Mouse (Mus musculus): Measurements from ENCODE around the gene Nppa. TPM values are rescaled to one million over a fixed set of nuclear protein-coding genes. Genes with fewer than 3 reads are reported as not detected.

Nppa gene
- not detected for total RNA-seq (2021)
- long read RNA-seq, experiment 1, result 0 reads
- long read RNA-seq, experiment 2, result 0 reads

- DNase-seq (ENCODE audit: extremely low spot score in 1 of 2, low spot score in 2 of 2), result no peak
- no peak within 1 kb of the TSS for H3K27ac ChIP-seq
Observed at GRCm38 (mm10) chr4:148000202-148000772, at the start of gene Nppa. Nppa (plus strand) TSS chr4:148000722.

DNA sequence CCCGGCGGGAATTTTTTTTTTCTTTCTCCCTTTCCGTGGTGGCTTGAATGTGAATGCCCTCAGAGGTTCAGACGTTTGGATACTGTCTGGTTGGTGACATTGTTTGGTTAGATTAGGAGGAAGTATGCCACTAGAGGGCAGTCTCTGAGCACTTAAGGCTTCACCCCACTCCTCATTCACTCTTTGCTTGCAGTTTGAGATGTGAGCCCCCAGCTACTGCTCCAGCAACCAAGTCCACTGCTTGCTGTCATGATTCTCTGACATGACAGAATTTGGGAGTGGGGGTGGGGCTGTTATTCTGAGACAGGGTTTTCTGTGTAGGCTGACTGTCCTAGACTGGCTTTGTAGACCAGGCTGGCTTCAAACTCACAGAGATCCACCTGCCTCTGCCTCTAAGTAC lies 46.9 kb upstream of the Nppa start:
- intact Hi-C loops (cut with DNase I), result no loop called here
- DNase-seq (ENCODE audit: extremely low spot score in 1 of 2, low spot score in 2 of 2), result no peak
- H3K4me3 ChIP-seq, result no peak overlapping the region
- TF ChIP-seq CTCF (IDR thresholded peaks at IDR 0.05), result peak; percentile 67
- H3K27ac ChIP-seq, result no peak overlapping the region

More at GRCm38 (mm10) chr4:148000202-148000772, at the start of gene Nppa:
- TF ChIP-seq CTCF (IDR thresholded peaks at IDR 0.05), result no peak
- no peak within 1 kb of the TSS for H3K4me3 ChIP-seq
- intact Hi-C loops (cut with DNase I), result no loop called here

GRCm38 (mm10) chr4:147957141-147957540 lies 43.4 kb upstream of the Nppa start:
- no peak for DNase-seq (ENCODE audit: extremely low spot score in 1 of 2, low spot score in 2 of 2)
- H3K4me3 ChIP-seq, result no peak overlapping the region
- intact Hi-C loops (cut with DNase I), result no loop called here
- no peak overlapping the region for H3K27ac ChIP-seq
- no peak for TF ChIP-seq CTCF (IDR thresholded peaks at IDR 0.05)

- intact Hi-C loops (cut with DNase I), result loop anchor here (2.0 kb wide), 1 partner anchor 49 kb away; no protein-coding TSS in a partner anchor
- no peak overlapping the region for H3K27ac ChIP-seq
- peak; percentile 69 for TF ChIP-seq CTCF (IDR thresholded peaks at IDR 0.05)
- DNase-seq (ENCODE audit: extremely low spot score in 1 of 2, low spot score in 2 of 2), result peak; percentile 37 to 61
- no peak overlapping the region for H3K4me3 ChIP-seq
Observed at GRCm38 (mm10) chr4:147959881-147960831, 40.4 kb upstream of the Nppa start.

- intact Hi-C loops (cut with DNase I), result no loop called here
- DNase-seq (ENCODE audit: extremely low spot score in 1 of 2, low spot score in 2 of 2), result no peak
- TF ChIP-seq CTCF (IDR thresholded peaks at IDR 0.05), result no peak
- no peak overlapping the region for H3K4me3 ChIP-seq
- H3K27ac ChIP-seq, result no peak overlapping the region
Observed at GRCm38 (mm10) chr4:147962781-147963180, 37.7 kb upstream of the Nppa start.

GRCm38 (mm10) chr4:147963623-147964022 lies 36.9 kb upstream of the Nppa start:
- intact Hi-C loops (cut with DNase I), result no loop called here
- Histone ChIP-seq H3K4me3 (no peak overlapping the region), H3K27ac (no peak overlapping the region)
- TF ChIP-seq CTCF (IDR thresholded peaks at IDR 0.05), result no peak
- no peak for DNase-seq (ENCODE audit: extremely low spot score in 1 of 2, low spot score in 2 of 2)

DNA sequence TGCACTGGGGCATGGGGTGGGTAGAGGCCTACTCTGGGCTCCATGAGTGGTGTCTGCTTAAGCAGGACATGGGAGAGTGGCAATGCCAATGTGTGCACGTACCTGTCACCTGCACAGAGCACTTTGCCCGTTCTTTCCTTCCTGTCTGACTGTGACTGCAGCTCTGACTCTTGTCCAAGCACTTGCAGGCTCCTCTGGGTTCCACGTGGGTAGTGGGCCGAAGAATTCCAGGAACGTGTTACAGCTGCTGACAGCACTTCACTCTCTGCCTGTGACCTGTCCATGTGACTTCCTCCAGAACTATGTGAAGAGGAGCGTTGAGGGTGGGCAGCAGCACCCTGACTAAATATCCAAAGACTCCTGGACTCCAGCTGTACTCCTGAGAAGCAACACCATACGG lies 34.8 kb upstream of the Nppa start:
- no peak for TF ChIP-seq CTCF (IDR thresholded peaks at IDR 0.05)
- Histone ChIP-seq H3K4me3 (no peak overlapping the region), H3K27ac (no peak overlapping the region)
- DNase-seq (ENCODE audit: extremely low spot score in 1 of 2, low spot score in 2 of 2), result no peak
- intact Hi-C loops (cut with DNase I), result no loop called here

GRCm38 (mm10) chr4:147968816-147969215 lies 31.7 kb upstream of the Nppa start:
- Histone ChIP-seq H3K4me3 (no peak overlapping the region), H3K27ac (no peak overlapping the region)
- TF ChIP-seq CTCF (IDR thresholded peaks at IDR 0.05), result no peak
- no peak for DNase-seq (ENCODE audit: extremely low spot score in 1 of 2, low spot score in 2 of 2)
- intact Hi-C loops (cut with DNase I), result no loop called here

DNA sequence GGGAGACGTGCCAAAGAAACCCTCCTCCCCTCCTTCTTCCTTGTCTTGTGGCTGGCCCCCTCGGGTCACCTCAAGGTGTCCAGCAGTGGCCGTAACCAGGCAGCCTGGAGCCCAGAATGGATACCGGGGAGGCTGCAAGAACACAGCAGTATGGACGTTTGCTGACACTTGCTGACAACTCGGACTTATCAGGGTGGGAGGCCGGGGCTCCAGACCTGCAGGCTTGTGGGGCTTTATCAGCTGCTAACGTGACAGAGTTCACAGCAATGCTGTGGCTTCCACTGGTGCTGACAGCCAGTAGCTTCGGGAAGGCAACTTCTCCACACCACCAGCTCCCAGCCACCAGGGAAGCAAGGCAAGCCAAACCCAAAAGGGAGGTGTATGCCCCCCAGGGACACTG lies 31.2 kb upstream of the Nppa start:
- Histone ChIP-seq H3K27ac (no peak overlapping the region), H3K4me3 (no peak overlapping the region)
- intact Hi-C loops (cut with DNase I), result no loop called here
- TF ChIP-seq CTCF (IDR thresholded peaks at IDR 0.05), result no peak
- no peak for DNase-seq (ENCODE audit: extremely low spot score in 1 of 2, low spot score in 2 of 2)

- intact Hi-C loops (cut with DNase I), result no loop called here
- DNase-seq (ENCODE audit: extremely low spot score in 1 of 2, low spot score in 2 of 2), result no peak
- H3K4me3 ChIP-seq, result no peak overlapping the region
Observed at GRCm38 (mm10) chr4:147976237-147976636, 24.3 kb upstream of the Nppa start.

GRCm38 (mm10) chr4:147977726-147978125 lies 22.8 kb upstream of the Nppa start:
- intact Hi-C loops (cut with DNase I), result no loop called here
- Histone ChIP-seq H3K4me3 (no peak overlapping the region), H3K27ac (no peak overlapping the region)
- DNase-seq (ENCODE audit: extremely low spot score in 1 of 2, low spot score in 2 of 2), result no peak
- TF ChIP-seq CTCF (IDR thresholded peaks at IDR 0.05), result no peak

More at GRCm38 (mm10) chr4:147976237-147976636, 24.3 kb upstream of the Nppa start:
- no peak overlapping the region for H3K27ac ChIP-seq
- no peak for TF ChIP-seq CTCF (IDR thresholded peaks at IDR 0.05)

DNA sequence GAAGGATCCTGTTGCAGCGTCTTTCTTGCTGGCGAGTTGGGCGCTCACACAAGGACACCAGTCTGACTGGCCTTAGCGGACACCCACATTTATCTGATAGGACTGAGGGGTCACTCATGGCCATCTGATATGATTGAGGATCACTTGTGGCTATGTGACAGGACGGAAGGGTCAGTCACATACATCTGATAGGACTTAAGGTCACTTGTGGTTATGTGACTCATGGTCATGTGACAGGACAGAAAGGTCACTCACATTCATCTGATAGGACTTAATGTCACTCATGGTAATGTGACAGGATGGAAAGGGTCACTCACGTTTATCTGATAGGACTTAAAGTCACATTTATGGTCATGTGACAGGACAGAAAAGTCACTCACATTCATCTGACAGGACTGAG lies 22.1 kb upstream of the Nppa start:
- intact Hi-C loops (cut with DNase I), result no loop called here
- TF ChIP-seq CTCF (IDR thresholded peaks at IDR 0.05), result no peak
- Histone ChIP-seq H3K27ac (no peak overlapping the region), H3K4me3 (no peak overlapping the region)
- no peak for DNase-seq (ENCODE audit: extremely low spot score in 1 of 2, low spot score in 2 of 2)
